Mouse (Mus musculus): ENCODE results near the gene Gemin4. TPM values are rescaled to one million over a fixed set of nuclear protein-coding genes. Genes with fewer than 3 reads are reported as not detected.

Gemin4 gene
- polyA plus RNA-seq (2015; fragmentation: Nextera tagmentation; extraction: Ambion mirVana) = 15.5 and 17.9 TPM in 2 replicates

DNA sequence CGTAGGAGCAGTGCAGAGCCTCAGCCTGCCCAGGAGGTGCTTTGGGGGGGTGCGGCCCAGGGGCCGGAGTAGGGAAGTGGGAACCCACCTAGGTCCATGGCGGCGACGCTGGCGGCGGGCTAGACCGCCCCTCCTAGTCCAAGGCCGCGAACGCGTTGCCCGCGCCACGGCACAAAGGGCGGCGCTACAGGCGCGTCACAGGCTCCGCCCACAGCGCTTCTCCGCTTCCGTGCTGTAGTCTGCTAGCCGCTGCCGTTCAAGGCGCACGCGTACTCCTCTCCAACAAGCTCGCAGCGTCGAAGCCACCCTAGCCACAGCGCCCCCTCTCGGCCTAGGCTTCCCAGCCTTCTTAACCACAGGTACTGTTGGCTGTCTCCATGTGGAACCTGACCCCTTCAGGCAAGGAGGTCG is at the start of gene Gemin4, which contains the start of gene Dbil5:
Gemin4 (minus strand) TSS at position 275 of the 411 bp plus-strand sequence.
Dbil5 (plus strand) TSS at position 219 of the 411 bp plus-strand sequence.
- H3K9ac ChIP-seq = peak within 1 kb of the TSS; percentile 94
- H3K27ac ChIP-seq (replicated peaks) = peak within 1 kb of the TSS; percentile 92
- H3K4me3 ChIP-seq = peak within 1 kb of the TSS; percentile 88
- H3K36me3 ChIP-seq = peaks cover 27% of the 10 kb centered on the region
- WGBS = under 1% methylated on average over 33 of the region's 35 CpGs
- peaks cover 11% of the 10 kb centered on the region for H3K4me1 ChIP-seq (replicated peaks)
- H3K27me3 ChIP-seq = no peaks in the 10 kb centered on the region
- peak within 1 kb of the TSS; percentile 83 for H3K4me2 ChIP-seq
- no peaks in the 10 kb centered on the region for H3K9me3 ChIP-seq
- peak; percentile 98 for ATAC-seq (ENCODE audit: low FRiP score, low read depth)

GRCm38 (mm10) chr11:76262611-76263351 is 45.3 kb upstream of the Gemin4 start:
- Histone ChIP-seq H3K4me2 (peak overlapping the region; percentile 30), H3K27me3 (no peaks in the 10 kb centered on the region), H3K27ac (replicated peaks) (no peak overlapping the region), H3K9me3 (no peaks in the 10 kb centered on the region), H3K4me1 (replicated peaks) (peaks cover 43% of the 10 kb centered on the region), H3K36me3 (no peaks in the 10 kb centered on the region), H3K9ac (0 out of 2 replicates have a peak overlapping the region, but pooled peaks have one; percentile 10), H3K4me3 (no peak overlapping the region)
- 6% methylated on average over 19 of the region's 19 CpGs for WGBS
- ATAC-seq (ENCODE audit: low FRiP score, low read depth) = no peak

GRCm38 (mm10) chr11:76261224-76261623 is 43.8 kb upstream of the Gemin4 start:
- Histone ChIP-seq H3K36me3 (no peaks in the 10 kb centered on the region), H3K9ac (no peak overlapping the region), H3K9me3 (no peaks in the 10 kb centered on the region), H3K4me3 (no peak overlapping the region), H3K4me1 (replicated peaks) (peaks cover 41% of the 10 kb centered on the region), H3K27me3 (no peaks in the 10 kb centered on the region), H3K4me2 (no peak overlapping the region), H3K27ac (replicated peaks) (no peak overlapping the region)
- ATAC-seq (ENCODE audit: low FRiP score, low read depth) = no peak
- 66% methylated on average over 12 of the region's 12 CpGs for WGBS

DNA sequence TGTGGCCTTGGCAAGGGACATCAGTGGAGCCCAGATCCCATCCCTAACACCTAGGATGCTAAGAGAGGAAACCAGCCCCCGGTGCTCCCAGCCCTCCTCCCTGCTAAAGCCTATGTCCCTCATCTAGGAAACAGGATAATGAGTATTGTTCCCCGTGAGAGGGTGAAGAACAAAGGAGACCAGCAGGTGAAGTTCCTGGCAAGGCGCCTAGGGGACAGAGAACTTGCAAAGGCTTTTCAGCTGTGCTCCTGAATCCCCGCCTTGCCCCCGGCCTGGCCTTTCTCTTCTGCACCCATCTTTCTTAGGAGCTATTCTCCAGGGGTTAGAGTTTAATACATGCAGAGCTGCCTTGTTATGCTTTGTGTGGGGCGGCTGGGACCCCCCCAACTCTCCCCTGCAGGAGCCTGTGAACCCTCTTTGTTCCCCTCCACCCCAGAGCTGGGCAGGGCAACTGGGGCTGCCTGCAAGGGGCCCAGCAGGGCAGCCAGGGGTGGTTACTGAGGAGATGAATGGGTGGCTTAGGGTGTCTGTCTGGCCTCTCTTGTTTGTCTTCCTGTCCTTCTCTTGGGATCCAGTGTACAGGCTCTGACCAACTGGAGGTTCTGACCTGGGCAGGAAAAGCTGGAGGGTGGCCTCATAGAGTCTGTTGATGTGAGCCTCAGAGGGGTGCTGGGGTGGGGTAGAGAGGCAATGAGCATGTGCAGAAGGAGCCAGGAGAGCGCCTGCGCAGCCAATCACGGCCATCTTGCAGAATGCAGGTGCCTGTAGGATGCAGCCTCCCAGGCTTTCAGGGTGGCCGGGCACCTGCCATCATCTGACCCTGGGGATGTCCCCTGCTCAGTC is 43.0 kb upstream of the Gemin4 start:
- no peak overlapping the region for H3K4me2 ChIP-seq
- no peak overlapping the region; the same call in 1 of the 2 replicates for H3K27ac ChIP-seq (replicated peaks)
- no peaks in the 10 kb centered on the region for H3K27me3 ChIP-seq
- 35% methylated on average over 10 of the region's 10 CpGs for WGBS
- no peaks in the 10 kb centered on the region for H3K36me3 ChIP-seq
- ATAC-seq (ENCODE audit: low FRiP score, low read depth) = peak; percentile 63
- H3K9me3 ChIP-seq = no peaks in the 10 kb centered on the region
- H3K9ac ChIP-seq = no peak overlapping the region
- H3K4me3 ChIP-seq = no peak overlapping the region
- peaks cover 42% of the 10 kb centered on the region for H3K4me1 ChIP-seq (replicated peaks)

GRCm38 (mm10) chr11:76258511-76258910 is 41.0 kb upstream of the Gemin4 start:
- no peak overlapping the region for H3K4me2 ChIP-seq
- no peak overlapping the region for H3K9ac ChIP-seq
- H3K27me3 ChIP-seq = no peaks in the 10 kb centered on the region
- H3K9me3 ChIP-seq = no peaks in the 10 kb centered on the region
- no peak for ATAC-seq (ENCODE audit: low FRiP score, low read depth)
- H3K4me1 ChIP-seq (replicated peaks) = peaks cover 46% of the 10 kb centered on the region
- 70% methylated on average over 6 of the region's 6 CpGs for WGBS
- no peaks in the 10 kb centered on the region for H3K36me3 ChIP-seq
- no peak overlapping the region for H3K4me3 ChIP-seq
- H3K27ac ChIP-seq (replicated peaks) = no peak overlapping the region

GRCm38 (mm10) chr11:76257386-76257785 is 39.9 kb upstream of the Gemin4 start:
- no peaks in the 10 kb centered on the region for H3K36me3 ChIP-seq
- no peak overlapping the region for H3K4me2 ChIP-seq
- H3K9ac ChIP-seq = no peak overlapping the region
- H3K9me3 ChIP-seq = no peaks in the 10 kb centered on the region
- H3K27me3 ChIP-seq = no peaks in the 10 kb centered on the region
- peaks cover 37% of the 10 kb centered on the region for H3K4me1 ChIP-seq (replicated peaks)
- H3K27ac ChIP-seq (replicated peaks) = no peak overlapping the region
- no peak overlapping the region for H3K4me3 ChIP-seq
- WGBS = 82% methylated on average over 4 of the region's 4 CpGs
- ATAC-seq (ENCODE audit: low FRiP score, low read depth) = no peak

DNA sequence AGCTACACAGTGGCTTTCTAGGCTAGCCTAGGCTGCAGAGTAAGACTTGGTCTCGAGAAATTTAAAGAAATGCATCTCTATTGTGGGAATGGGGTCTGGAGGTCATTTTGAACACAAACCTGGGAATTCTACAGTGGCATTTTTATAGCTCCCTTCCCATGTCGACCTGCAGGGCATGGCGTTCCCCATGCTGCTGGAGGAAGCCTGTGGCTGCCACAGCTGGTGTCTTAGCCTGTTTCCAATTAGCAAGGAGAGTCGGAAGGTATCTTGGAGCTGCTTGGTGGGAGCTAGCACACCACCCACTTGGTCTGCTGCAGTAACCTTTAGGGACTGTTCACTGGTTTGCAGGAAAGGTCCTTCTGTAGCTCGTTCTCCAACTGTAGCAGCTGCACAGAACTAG is 38.7 kb upstream of the Gemin4 start:
- Histone ChIP-seq H3K27ac (replicated peaks) (no peak overlapping the region; the same call in 1 of the 2 replicates), H3K9me3 (no peaks in the 10 kb centered on the region), H3K36me3 (peaks cover 2% of the 10 kb centered on the region; the same call in 1 of the 2 replicates), H3K27me3 (no peaks in the 10 kb centered on the region), H3K4me2 (no peak overlapping the region), H3K4me1 (replicated peaks) (peaks cover 26% of the 10 kb centered on the region), H3K9ac (no peak overlapping the region), H3K4me3 (no peak overlapping the region)
- WGBS = 49% methylated on average over 5 of the region's 5 CpGs
- no peak for ATAC-seq (ENCODE audit: low FRiP score, low read depth)

GRCm38 (mm10) chr11:76255431-76256001 is 38.1 kb upstream of the Gemin4 start:
- peaks cover 20% of the 10 kb centered on the region for H3K4me1 ChIP-seq (replicated peaks)
- peaks cover 8% of the 10 kb centered on the region; the same call in 1 of the 2 replicates for H3K36me3 ChIP-seq
- H3K27me3 ChIP-seq = no peaks in the 10 kb centered on the region
- no peak overlapping the region for H3K4me2 ChIP-seq
- H3K4me3 ChIP-seq = no peak overlapping the region
- no peaks in the 10 kb centered on the region for H3K9me3 ChIP-seq
- ATAC-seq (ENCODE audit: low FRiP score, low read depth) = no peak
- no peak overlapping the region for H3K9ac ChIP-seq
- peak overlapping the region; percentile 28; the same call in 1 of the 2 replicates for H3K27ac ChIP-seq (replicated peaks)
- 62% methylated on average over 4 of the region's 4 CpGs for WGBS

- Histone ChIP-seq H3K27ac (replicated peaks) (no peak overlapping the region), H3K4me3 (no peak overlapping the region), H3K9ac (no peak overlapping the region), H3K4me1 (replicated peaks) (peaks cover 14% of the 10 kb centered on the region; the same call in 1 of the 2 replicates), H3K36me3 (peaks cover 22% of the 10 kb centered on the region; the same call in 1 of the 2 replicates), H3K4me2 (no peak overlapping the region), H3K9me3 (no peaks in the 10 kb centered on the region), H3K27me3 (no peaks in the 10 kb centered on the region)
- ATAC-seq (ENCODE audit: low FRiP score, low read depth) = no peak
- 65% methylated on average over 4 of the region's 4 CpGs for WGBS
These were observed 36.4 kb upstream of the Gemin4 start for GRCm38 (mm10) chr11:76253918-76254264.

- Histone ChIP-seq H3K27ac (replicated peaks) (no peak overlapping the region), H3K4me1 (replicated peaks) (peaks cover 14% of the 10 kb centered on the region; the same call in 1 of the 2 replicates), H3K9ac (no peak overlapping the region), H3K36me3 (peaks cover 22% of the 10 kb centered on the region; the same call in 1 of the 2 replicates), H3K4me2 (no peak overlapping the region), H3K27me3 (no peaks in the 10 kb centered on the region), H3K9me3 (no peaks in the 10 kb centered on the region), H3K4me3 (no peak overlapping the region)
- peak; percentile 89 for ATAC-seq (ENCODE audit: low FRiP score, low read depth)
- WGBS = 44% methylated on average over 5 of the region's 5 CpGs
These were observed 35.9 kb upstream of the Gemin4 start for GRCm38 (mm10) chr11:76253145-76253917.

DNA sequence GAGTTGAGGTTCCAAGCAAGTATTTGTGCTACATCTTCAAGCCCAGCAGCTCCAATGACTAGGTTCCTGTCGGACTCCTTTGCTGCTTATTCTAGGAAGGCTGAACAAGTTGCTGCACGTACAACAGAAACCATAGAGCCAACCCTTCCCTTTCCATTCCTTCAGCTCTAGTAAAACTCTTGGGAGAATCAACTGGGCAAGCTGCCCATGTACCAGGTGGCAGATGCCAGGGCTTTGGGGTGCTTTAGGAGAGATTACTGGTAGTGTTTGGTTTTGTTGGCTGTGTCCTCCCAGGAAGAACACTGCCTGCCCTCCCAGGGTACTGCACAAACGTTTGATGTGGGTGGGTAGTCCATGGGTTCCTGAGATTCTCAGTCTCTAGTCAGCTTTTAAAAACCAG is 34.6 kb upstream of the Gemin4 start:
- no peak for ATAC-seq (ENCODE audit: low FRiP score, low read depth)
- no peaks in the 10 kb centered on the region for H3K9me3 ChIP-seq
- 62% methylated on average over 3 of the region's 3 CpGs for WGBS
- H3K36me3 ChIP-seq = peaks cover 27% of the 10 kb centered on the region; the same call in 1 of the 2 replicates
- H3K4me1 ChIP-seq (replicated peaks) = peaks cover 14% of the 10 kb centered on the region; the same call in 1 of the 2 replicates
- H3K4me3 ChIP-seq = no peak overlapping the region
- no peak overlapping the region for H3K9ac ChIP-seq
- no peak overlapping the region for H3K27ac ChIP-seq (replicated peaks)
- no peak overlapping the region for H3K4me2 ChIP-seq
- no peaks in the 10 kb centered on the region for H3K27me3 ChIP-seq

Data from hindbrain, embryonic 15.5 days (tissue).